Mouse (Mus musculus): ENCODE data around the gene Zcchc9. TPM values are rescaled to one million over a fixed set of nuclear protein-coding genes. Genes with fewer than 3 reads are reported as not detected.

Zcchc9 gene
- polyA plus RNA-seq (2011; ENCODE audit: insufficient read length, low read depth, missing spikeins): 29.8 and 31.4 TPM in 2 replicates

GRCm38 (mm10) chr13:91807155-91807839 is at the start of gene Zcchc9:
Gene Zcchc9, minus strand, starts transcription at chr13:91807705.
- peak within 1 kb of the TSS; percentile 59 for H3K4me3 ChIP-seq (ENCODE audit: insufficient read depth, low read length)
- H3K4me1 ChIP-seq (ENCODE audit: control insufficient read depth, insufficient read depth, low read length): no peaks in the 10 kb centered on the region; the same call in 1 of the 2 replicates
- TF ChIP-seq CTCF (IDR thresholded peaks at IDR 0.05; ENCODE audit: borderline replicate concordance, insufficient read depth, low read length): peak; percentile 14; the same call in 1 of the 2 replicates
- TF ChIP-seq POLR2A (IDR thresholded peaks at IDR 0.05; ENCODE audit: low read depth, low read length): peak; percentile 94
- peak within 1 kb of the TSS; percentile 72 for H3K27ac ChIP-seq (ENCODE audit: insufficient read depth, low read length)

GRCm38 (mm10) chr13:91854412-91854811 is 46.9 kb upstream of the Zcchc9 start:
- Histone ChIP-seq H3K4me1 (ENCODE audit: control insufficient read depth, insufficient read depth, low read length) (no peaks in the 10 kb centered on the region), H3K4me3 (ENCODE audit: insufficient read depth, low read length) (no peak overlapping the region), H3K27ac (ENCODE audit: insufficient read depth, low read length) (no peak overlapping the region)
- TF ChIP-seq CTCF (IDR thresholded peaks at IDR 0.05; ENCODE audit: borderline replicate concordance, insufficient read depth, low read length): no peak
- TF ChIP-seq POLR2A (IDR thresholded peaks at IDR 0.05; ENCODE audit: low read depth, low read length): no peak

- Histone ChIP-seq H3K4me3 (ENCODE audit: insufficient read depth, low read length) (no peak overlapping the region), H3K27ac (ENCODE audit: insufficient read depth, low read length) (no peak overlapping the region), H3K4me1 (ENCODE audit: control insufficient read depth, insufficient read depth, low read length) (peaks cover 5% of the 10 kb centered on the region)
- TF ChIP-seq CTCF (IDR thresholded peaks at IDR 0.05; ENCODE audit: borderline replicate concordance, insufficient read depth, low read length) (no peak), POLR2A (IDR thresholded peaks at IDR 0.05; ENCODE audit: low read depth, low read length) (no peak)
These were observed 20.4 kb upstream of the Zcchc9 start for GRCm38 (mm10) chr13:91827876-91828275.

- no peak overlapping the region for H3K4me3 ChIP-seq (ENCODE audit: insufficient read depth, low read length)
- no peak overlapping the region for H3K27ac ChIP-seq (ENCODE audit: insufficient read depth, low read length)
- TF ChIP-seq POLR2A (IDR thresholded peaks at IDR 0.05; ENCODE audit: low read depth, low read length) (no peak), CTCF (IDR thresholded peaks at IDR 0.05; ENCODE audit: borderline replicate concordance, insufficient read depth, low read length) (no peak)
- peaks cover 5% of the 10 kb centered on the region for H3K4me1 ChIP-seq (ENCODE audit: control insufficient read depth, insufficient read depth, low read length)
These were observed 18.6 kb upstream of the Zcchc9 start for GRCm38 (mm10) chr13:91826066-91826465.

- TF ChIP-seq POLR2A (IDR thresholded peaks at IDR 0.05; ENCODE audit: low read depth, low read length): no peak
- no peak for TF ChIP-seq CTCF (IDR thresholded peaks at IDR 0.05; ENCODE audit: borderline replicate concordance, insufficient read depth, low read length)
- Histone ChIP-seq H3K4me3 (ENCODE audit: insufficient read depth, low read length) (no peak overlapping the region), H3K4me1 (ENCODE audit: control insufficient read depth, insufficient read depth, low read length) (peaks cover 5% of the 10 kb centered on the region), H3K27ac (ENCODE audit: insufficient read depth, low read length) (no peak overlapping the region)
These were observed 17.5 kb upstream of the Zcchc9 start for GRCm38 (mm10) chr13:91824845-91825550.

- TF ChIP-seq POLR2A (IDR thresholded peaks at IDR 0.05; ENCODE audit: low read depth, low read length) (no peak), CTCF (IDR thresholded peaks at IDR 0.05; ENCODE audit: borderline replicate concordance, insufficient read depth, low read length) (no peak)
- H3K4me1 ChIP-seq (ENCODE audit: control insufficient read depth, insufficient read depth, low read length): peaks cover 5% of the 10 kb centered on the region
These were observed 16.2 kb upstream of the Zcchc9 start for GRCm38 (mm10) chr13:91823735-91824134.

GRCm38 (mm10) chr13:91814670-91815069 is 7.2 kb upstream of the Zcchc9 start:
- H3K27ac ChIP-seq (ENCODE audit: insufficient read depth, low read length): no peak overlapping the region
- no peak overlapping the region for H3K4me3 ChIP-seq (ENCODE audit: insufficient read depth, low read length)
- H3K4me1 ChIP-seq (ENCODE audit: control insufficient read depth, insufficient read depth, low read length): no peaks in the 10 kb centered on the region
- TF ChIP-seq CTCF (IDR thresholded peaks at IDR 0.05; ENCODE audit: borderline replicate concordance, insufficient read depth, low read length): no peak
- TF ChIP-seq POLR2A (IDR thresholded peaks at IDR 0.05; ENCODE audit: low read depth, low read length): no peak

More at GRCm38 (mm10) chr13:91823735-91824134, 16.2 kb upstream of the Zcchc9 start:
- H3K27ac ChIP-seq (ENCODE audit: insufficient read depth, low read length): no peak overlapping the region
- H3K4me3 ChIP-seq (ENCODE audit: insufficient read depth, low read length): no peak overlapping the region

- TF ChIP-seq CTCF (IDR thresholded peaks at IDR 0.05; ENCODE audit: borderline replicate concordance, insufficient read depth, low read length) (no peak), POLR2A (IDR thresholded peaks at IDR 0.05; ENCODE audit: low read depth, low read length) (no peak)
- no peaks in the 10 kb centered on the region; the same call in 1 of the 2 replicates for H3K4me1 ChIP-seq (ENCODE audit: control insufficient read depth, insufficient read depth, low read length)
- no peak overlapping the region for H3K27ac ChIP-seq (ENCODE audit: insufficient read depth, low read length)
- no peak overlapping the region for H3K4me3 ChIP-seq (ENCODE audit: insufficient read depth, low read length)
These were observed 2.0 kb upstream of the Zcchc9 start for GRCm38 (mm10) chr13:91809476-91809875.

- TF ChIP-seq POLR2A (IDR thresholded peaks at IDR 0.05; ENCODE audit: low read depth, low read length) (no peak), CTCF (IDR thresholded peaks at IDR 0.05; ENCODE audit: borderline replicate concordance, insufficient read depth, low read length) (no peak)
- no peak overlapping the region; the same call in 1 of the 2 replicates for H3K27ac ChIP-seq (ENCODE audit: insufficient read depth, low read length)
- H3K4me3 ChIP-seq (ENCODE audit: insufficient read depth, low read length): peak overlapping the region; percentile 59
- no peaks in the 10 kb centered on the region; the same call in 1 of the 2 replicates for H3K4me1 ChIP-seq (ENCODE audit: control insufficient read depth, insufficient read depth, low read length)
These were observed 520 bp upstream of the Zcchc9 start for GRCm38 (mm10) chr13:91807874-91808575.

Measured in embryonic fibroblast, embryonic 13.5 days (primary cell).